Mouse (Mus musculus): ENCODE data around the gene Cfap74. TPM values are rescaled to one million over a fixed set of nuclear protein-coding genes. Genes with fewer than 3 reads are reported as not detected.

Cfap74 gene
- polyA plus RNA-seq, 1 experiment from 2014 or later = 2.3 TPM

DNA sequence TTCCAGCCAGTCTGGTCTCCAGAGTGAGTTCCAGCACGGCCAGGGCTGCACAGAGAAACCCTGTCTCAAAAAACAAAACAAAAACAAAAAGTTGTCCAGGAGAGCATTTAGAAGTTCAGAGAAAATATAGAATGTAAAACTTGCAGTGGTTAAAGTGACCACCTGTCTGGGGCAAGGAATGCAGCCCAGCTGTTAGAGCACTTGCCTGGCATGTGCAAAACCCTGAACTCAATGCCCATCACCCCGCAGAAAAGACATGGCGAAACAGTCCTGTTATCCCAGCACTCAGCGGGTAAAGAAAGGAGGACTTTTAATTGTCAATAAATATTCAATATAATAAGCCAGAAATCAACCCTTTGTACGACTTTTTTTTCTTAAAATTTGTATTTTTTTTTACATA is 49.6 kb downstream of the Cfap74 start:
- no peaks in the 10 kb centered on the region for H3K9me3 ChIP-seq (replicated peaks)
- no peaks in the 10 kb centered on the region for H3K27me3 ChIP-seq
- H3K36me3 ChIP-seq = no peaks in the 10 kb centered on the region
- no peak overlapping the region for H3K27ac ChIP-seq
- H3K4me3 ChIP-seq (replicated peaks) = no peak overlapping the region
- H3K9ac ChIP-seq = no peak overlapping the region
- no peak overlapping the region for H3K4me2 ChIP-seq
- peaks cover 24% of the 10 kb centered on the region for H3K4me1 ChIP-seq
- no peak for ATAC-seq (replicated peaks; ENCODE audit: low FRiP score)
- WGBS = 79% methylated on average over 5 of the region's 5 CpGs

DNA sequence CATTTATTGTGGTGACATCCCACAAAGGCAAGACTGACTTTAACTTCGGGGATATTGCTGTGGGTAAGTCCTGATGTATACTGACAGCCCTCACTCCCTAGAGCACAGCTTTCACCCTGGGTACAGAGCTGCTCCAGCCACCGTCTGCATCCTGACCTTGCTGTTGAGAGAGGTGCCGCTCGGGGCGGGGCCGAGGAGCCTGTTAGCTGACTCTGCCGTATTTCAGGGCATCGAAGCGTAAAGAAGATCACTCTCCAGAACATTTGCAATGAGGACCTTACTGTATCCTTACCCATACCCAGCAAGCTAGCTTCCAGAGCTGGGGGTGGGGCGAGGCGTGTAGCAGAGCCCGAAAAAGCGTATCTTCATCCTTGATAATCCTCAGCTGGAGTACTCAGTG is 54.1 kb downstream of the Cfap74 start:
- no peak overlapping the region for H3K27ac ChIP-seq
- H3K9ac ChIP-seq = no peak overlapping the region
- WGBS = 68% methylated on average over 13 of the region's 13 CpGs
- H3K9me3 ChIP-seq (replicated peaks) = no peaks in the 10 kb centered on the region
- H3K4me3 ChIP-seq (replicated peaks) = no peak overlapping the region
- peaks cover 26% of the 10 kb centered on the region for H3K4me1 ChIP-seq
- ATAC-seq (replicated peaks; ENCODE audit: low FRiP score) = no peak
- H3K27me3 ChIP-seq = no peaks in the 10 kb centered on the region
- no peaks in the 10 kb centered on the region for H3K36me3 ChIP-seq
- no peak overlapping the region for H3K4me2 ChIP-seq

- Histone ChIP-seq H3K27ac (no peak overlapping the region), H3K4me3 (replicated peaks) (no peak overlapping the region), H3K36me3 (no peaks in the 10 kb centered on the region), H3K9ac (no peak overlapping the region), H3K27me3 (no peaks in the 10 kb centered on the region), H3K4me1 (peaks cover 26% of the 10 kb centered on the region), H3K9me3 (replicated peaks) (no peaks in the 10 kb centered on the region), H3K4me2 (no peak overlapping the region)
- 88% methylated on average over 6 of the region's 6 CpGs for WGBS
- no peak for ATAC-seq (replicated peaks; ENCODE audit: low FRiP score)
Observed at GRCm38 (mm10) chr4:155463611-155464010, 54.6 kb downstream of the Cfap74 start.

GRCm38 (mm10) chr4:155464061-155464460 is 55.1 kb downstream of the Cfap74 start:
- ATAC-seq (replicated peaks; ENCODE audit: low FRiP score) = no peak
- Histone ChIP-seq H3K4me2 (no peak overlapping the region), H3K4me1 (peaks cover 28% of the 10 kb centered on the region), H3K27me3 (no peaks in the 10 kb centered on the region), H3K9ac (no peak overlapping the region), H3K36me3 (no peaks in the 10 kb centered on the region), H3K4me3 (replicated peaks) (no peak overlapping the region), H3K27ac (no peak overlapping the region), H3K9me3 (replicated peaks) (no peaks in the 10 kb centered on the region)
- 89% methylated on average over 4 of the region's 4 CpGs for WGBS

DNA sequence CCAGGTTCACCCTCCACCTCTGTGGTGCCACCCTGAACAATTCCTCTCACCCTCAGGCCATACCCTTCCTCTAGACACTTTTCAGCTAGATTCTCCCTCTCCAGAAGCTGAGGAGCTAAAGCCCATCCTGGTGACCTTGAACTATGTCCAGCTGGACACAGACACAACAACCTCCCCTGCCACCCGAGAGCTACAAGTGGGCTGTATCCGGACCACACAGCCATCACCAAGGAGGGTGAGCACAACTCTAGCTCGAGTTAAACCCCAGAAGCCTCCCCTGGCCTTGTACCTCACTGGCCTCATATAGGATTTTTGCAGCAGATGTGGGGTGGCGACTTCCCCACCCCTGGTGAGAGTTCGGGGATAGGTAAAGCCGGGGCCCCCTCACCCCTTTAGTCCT is 56.6 kb downstream of the Cfap74 start:
- no peak overlapping the region for H3K9ac ChIP-seq
- no peak overlapping the region for H3K27ac ChIP-seq
- H3K27me3 ChIP-seq = no peaks in the 10 kb centered on the region
- no peak overlapping the region for H3K4me3 ChIP-seq (replicated peaks)
- no peak overlapping the region for H3K4me2 ChIP-seq
- no peaks in the 10 kb centered on the region for H3K9me3 ChIP-seq (replicated peaks)
- ATAC-seq (replicated peaks; ENCODE audit: low FRiP score) = no peak
- peaks cover 27% of the 10 kb centered on the region for H3K4me1 ChIP-seq
- H3K36me3 ChIP-seq = no peaks in the 10 kb centered on the region
- 74% methylated on average over 6 of the region's 6 CpGs for WGBS

DNA sequence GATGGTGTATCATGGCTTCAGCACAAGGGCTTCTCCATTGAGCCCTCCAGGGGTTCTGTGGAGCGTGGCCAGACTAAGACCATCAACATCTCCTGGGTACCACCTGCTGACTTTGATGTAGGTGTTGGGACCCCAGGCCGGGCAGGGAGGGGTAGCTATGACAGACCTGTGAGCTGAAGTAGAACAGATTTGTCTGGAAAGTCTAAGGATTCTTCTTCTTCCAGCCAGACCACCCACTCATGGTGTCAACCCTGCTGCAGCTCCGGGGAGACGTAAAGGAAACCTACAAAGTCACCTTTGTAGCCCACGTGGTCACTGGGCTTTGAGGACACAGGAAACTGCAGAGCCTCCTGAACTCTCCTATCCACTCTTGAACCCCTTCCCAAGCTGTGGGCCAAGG is 57.1 kb downstream of the Cfap74 start:
- H3K4me1 ChIP-seq = peaks cover 22% of the 10 kb centered on the region
- no peak for ATAC-seq (replicated peaks; ENCODE audit: low FRiP score)
- H3K4me2 ChIP-seq = no peak overlapping the region
- 80% methylated on average over 5 of the region's 5 CpGs for WGBS
- no peak overlapping the region for H3K27ac ChIP-seq
- no peaks in the 10 kb centered on the region for H3K9me3 ChIP-seq (replicated peaks)
- H3K4me3 ChIP-seq (replicated peaks) = no peak overlapping the region
- H3K9ac ChIP-seq = no peak overlapping the region
- H3K36me3 ChIP-seq = no peaks in the 10 kb centered on the region
- H3K27me3 ChIP-seq = no peaks in the 10 kb centered on the region

DNA sequence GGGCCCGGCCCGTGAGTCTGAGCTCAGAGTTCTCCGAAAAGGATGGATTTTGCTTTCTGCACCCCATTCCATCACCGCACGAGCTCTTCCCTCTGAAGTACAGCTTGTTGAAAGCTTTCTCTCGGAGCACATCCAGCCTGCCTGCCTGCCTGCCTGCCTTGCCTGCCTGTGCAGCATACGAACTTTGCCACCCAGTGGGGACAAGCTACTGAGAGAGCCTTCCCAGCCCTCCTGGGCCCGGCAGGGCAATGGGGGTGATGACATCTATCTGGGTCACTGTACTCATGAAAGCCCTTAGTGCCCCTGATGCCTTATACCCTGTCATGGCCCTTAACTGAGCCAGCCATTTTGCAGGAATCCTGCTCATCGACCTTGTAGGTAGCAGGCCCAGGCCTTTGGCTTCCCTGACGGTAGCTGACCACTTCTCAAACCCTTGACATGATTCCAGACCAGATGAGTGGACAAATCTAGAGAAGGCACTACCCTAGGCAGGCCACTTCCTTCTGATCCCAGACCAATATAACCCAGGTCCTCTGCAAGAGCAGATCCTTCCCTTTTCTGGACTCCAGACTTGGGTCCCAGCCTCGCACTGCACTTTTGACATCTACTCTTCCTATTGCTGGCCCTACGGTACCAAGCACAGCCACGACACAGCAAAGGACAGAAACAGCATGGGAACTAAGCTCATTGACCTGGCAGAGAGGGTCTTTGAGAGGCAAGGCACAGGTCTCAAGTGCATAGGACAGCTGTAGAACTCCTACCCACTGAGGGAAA is 58.4 kb downstream of the Cfap74 start:
- Histone ChIP-seq H3K4me2 (no peak overlapping the region), H3K4me1 (peaks cover 19% of the 10 kb centered on the region; the same call in 1 of the 2 replicates), H3K27me3 (no peaks in the 10 kb centered on the region), H3K4me3 (replicated peaks) (no peak overlapping the region), H3K27ac (no peak overlapping the region), H3K36me3 (no peaks in the 10 kb centered on the region), H3K9me3 (replicated peaks) (no peaks in the 10 kb centered on the region), H3K9ac (no peak overlapping the region)
- WGBS = 83% methylated on average over 13 of the region's 13 CpGs
- ATAC-seq (replicated peaks; ENCODE audit: low FRiP score) = no peak

- no peaks in the 10 kb centered on the region for H3K9me3 ChIP-seq (replicated peaks)
- peaks cover 14% of the 10 kb centered on the region; the same call in 1 of the 2 replicates for H3K4me1 ChIP-seq
- peak within 1 kb of the TSS; percentile 20 for H3K4me3 ChIP-seq (replicated peaks)
- peak; percentile 59; the same call in 1 of the 2 replicates for ATAC-seq (replicated peaks; ENCODE audit: low FRiP score)
- no peaks in the 10 kb centered on the region for H3K27me3 ChIP-seq
- no peak within 1 kb of the TSS for H3K27ac ChIP-seq
- 9% methylated on average over 21 of the region's 21 CpGs for WGBS
- H3K9ac ChIP-seq = no peak within 1 kb of the TSS
- no peaks in the 10 kb centered on the region for H3K36me3 ChIP-seq
- peak within 1 kb of the TSS; percentile 55 for H3K4me2 ChIP-seq
Observed at GRCm38 (mm10) chr4:155468952-155469351, 60.0 kb downstream of the Cfap74 start, which contains the start of gene Tmem52. Tmem52 (plus strand) TSS chr4:155469114.

- Histone ChIP-seq H3K27me3 (no peaks in the 10 kb centered on the region), H3K27ac (no peak overlapping the region), H3K9ac (no peak overlapping the region), H3K36me3 (no peaks in the 10 kb centered on the region), H3K4me1 (peaks cover 14% of the 10 kb centered on the region; the same call in 1 of the 2 replicates), H3K9me3 (replicated peaks) (no peaks in the 10 kb centered on the region), H3K4me2 (peak overlapping the region; percentile 55), H3K4me3 (replicated peaks) (no peak overlapping the region)
- 83% methylated on average over 18 of the region's 18 CpGs for WGBS
- ATAC-seq (replicated peaks; ENCODE audit: low FRiP score) = 0 out of 2 replicates have a peak, but pooled peaks have one; percentile 17
Observed at GRCm38 (mm10) chr4:155469590-155470262, 60.7 kb downstream of the Cfap74 start.

DNA sequence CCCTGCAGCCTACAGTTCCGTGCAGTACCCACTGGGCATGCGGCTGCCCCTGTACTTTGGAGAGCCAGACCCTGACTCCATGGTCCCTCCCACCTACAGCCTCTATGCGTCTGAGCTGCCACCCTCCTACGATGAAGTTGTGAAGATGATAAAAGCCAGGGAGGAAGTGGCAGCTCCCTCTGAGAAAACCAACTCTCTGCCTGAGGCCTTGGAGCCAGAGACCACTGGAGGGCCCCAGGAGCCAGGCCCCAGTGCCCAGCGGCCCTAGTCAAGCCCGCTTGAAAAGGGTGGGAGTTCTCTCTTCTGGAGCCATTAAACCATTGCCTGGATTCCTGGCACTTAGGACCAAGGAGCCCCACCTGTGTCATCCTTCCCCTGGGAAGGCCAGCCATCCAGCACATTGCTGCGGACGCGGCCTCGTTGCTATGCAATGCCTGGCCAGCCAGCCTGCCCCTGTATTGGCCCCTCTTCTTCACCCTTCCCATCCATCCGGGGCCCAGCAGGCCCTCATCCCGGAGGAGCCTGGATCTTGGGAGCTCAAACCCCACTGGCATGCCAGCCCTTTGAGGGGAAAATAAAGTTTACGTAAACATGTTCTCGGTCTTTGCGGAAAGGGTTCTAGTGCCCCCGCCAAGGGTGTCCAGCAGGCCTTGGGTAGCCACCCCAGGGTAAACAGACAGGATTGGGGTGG is 61.4 kb downstream of the Cfap74 start:
- Histone ChIP-seq H3K27ac (no peak overlapping the region), H3K9ac (no peak overlapping the region), H3K4me3 (replicated peaks) (no peak overlapping the region), H3K4me1 (peaks cover 14% of the 10 kb centered on the region; the same call in 1 of the 2 replicates), H3K9me3 (replicated peaks) (no peaks in the 10 kb centered on the region), H3K36me3 (no peaks in the 10 kb centered on the region), H3K4me2 (no peak overlapping the region), H3K27me3 (no peaks in the 10 kb centered on the region)
- no peak for ATAC-seq (replicated peaks; ENCODE audit: low FRiP score)
- 74% methylated on average over 16 of the region's 16 CpGs for WGBS

DNA sequence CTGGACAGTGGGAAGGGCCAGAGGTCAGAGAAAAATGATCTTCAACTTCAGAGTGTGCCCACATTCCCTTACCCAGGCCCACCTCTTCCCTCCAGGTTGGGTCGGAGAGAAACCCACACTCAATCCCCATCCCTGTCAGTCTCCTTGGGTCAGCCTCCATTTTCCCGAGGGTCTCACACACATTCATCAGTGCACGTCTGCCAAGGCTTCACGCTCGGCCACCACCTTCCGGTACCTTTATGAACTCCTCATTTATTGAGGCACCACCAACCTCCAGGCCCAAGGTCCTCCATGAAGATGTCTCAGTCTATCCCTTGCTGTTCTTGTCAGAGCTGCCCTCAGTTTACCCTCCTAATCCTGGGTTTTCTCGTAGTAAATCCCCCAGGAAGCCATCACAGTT is 62.0 kb downstream of the Cfap74 start:
- Histone ChIP-seq H3K4me3 (replicated peaks) (no peak overlapping the region), H3K36me3 (no peaks in the 10 kb centered on the region), H3K9ac (no peak overlapping the region), H3K27me3 (no peaks in the 10 kb centered on the region), H3K27ac (no peak overlapping the region), H3K9me3 (replicated peaks) (no peaks in the 10 kb centered on the region), H3K4me1 (peaks cover 14% of the 10 kb centered on the region; the same call in 1 of the 2 replicates), H3K4me2 (no peak overlapping the region)
- no peak for ATAC-seq (replicated peaks; ENCODE audit: low FRiP score)
- WGBS = 85% methylated on average over 7 of the region's 7 CpGs

DNA sequence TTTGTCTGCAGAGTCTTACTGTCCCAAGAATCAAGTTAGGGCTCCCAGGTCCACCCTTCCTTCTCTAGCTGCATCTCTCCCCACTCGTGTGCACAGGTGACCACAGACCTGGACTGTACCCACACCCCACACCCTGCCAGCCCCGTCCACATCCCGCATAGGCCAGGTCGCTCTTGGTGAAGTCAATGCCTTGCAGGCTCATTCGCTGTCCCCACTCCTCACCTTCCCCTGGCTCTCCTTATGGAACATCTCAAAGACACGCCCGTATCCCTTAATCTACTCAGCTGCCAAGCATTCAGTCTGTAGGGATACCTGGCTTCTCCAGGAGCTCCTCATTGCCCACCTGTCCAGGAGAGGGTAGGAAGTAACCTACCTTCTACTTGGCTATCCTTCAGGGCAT is 62.4 kb downstream of the Cfap74 start:
- Histone ChIP-seq H3K27me3 (no peaks in the 10 kb centered on the region), H3K27ac (no peak overlapping the region), H3K4me1 (peaks cover 14% of the 10 kb centered on the region; the same call in 1 of the 2 replicates), H3K4me2 (no peak overlapping the region), H3K9ac (no peak overlapping the region), H3K9me3 (replicated peaks) (no peaks in the 10 kb centered on the region), H3K36me3 (no peaks in the 10 kb centered on the region), H3K4me3 (replicated peaks) (no peak overlapping the region)
- WGBS = 87% methylated on average over 7 of the region's 7 CpGs
- no peak for ATAC-seq (replicated peaks; ENCODE audit: low FRiP score)
